Comparison of ENCODE assay signal across 25 mouse cellular contexts in the genomic region with DNA sequence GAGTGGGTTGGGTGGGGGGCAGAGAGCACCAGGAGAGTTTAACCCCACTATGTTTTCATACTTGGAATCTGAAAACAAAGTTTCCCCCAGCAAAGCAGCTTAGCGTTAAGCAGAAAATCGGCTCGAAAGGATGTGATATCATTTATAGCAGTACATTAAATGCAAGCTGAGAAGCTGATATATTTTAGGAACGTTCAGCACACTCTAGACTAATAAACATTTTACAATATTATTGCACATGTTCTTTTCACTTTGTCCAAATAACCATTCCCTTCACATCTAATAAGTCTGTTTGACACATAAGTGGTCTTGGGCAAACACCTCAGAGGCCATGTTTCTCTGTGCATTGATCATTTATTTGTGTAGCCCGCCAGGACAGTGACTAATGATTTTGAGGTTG. TPM values are rescaled to one million over a fixed set of nuclear protein-coding genes. Genes with fewer than 3 reads are reported as not detected.
DNase-seq lines count a peak whose midpoint lies in the region; ATAC-seq and TF ChIP-seq lines count a peak whose summit lies in the region.
"Had no signal": no experiment of that assay in that cellular context is flagged by ENCODE, and none has a peak within 500 bp of the region (broad histone marks: within the 10 kb centered on the region; RNA-seq: fewer than 3 reads in every experiment).

No protein-coding gene starts in this region.

- ATAC-seq in lung, embryonic 14.5 days (ENCODE audit: insufficient read depth), result no peak
- ATAC-seq in limb, embryonic 14.5 days (ENCODE audit: low FRiP score, low read depth), result peak; percentile 73; the same call in 1 of the 2 replicates
- ATAC-seq in inflammation-experienced regulatory T-cells, adult 6 months, result no peak
- ATAC-seq: forebrain, embryonic 14.5 days; forebrain, embryonic 16.5 days had no signal

- no peaks in the 10 kb centered on the region for H3K4me1 ChIP-seq in lung, embryonic 14.5 days (ENCODE audit: insufficient read depth)
- peaks cover 14% of the 10 kb centered on the region; the same call in 1 of the 2 replicates for H3K4me1 ChIP-seq in limb, embryonic 14.5 days (ENCODE audit: control insufficient read depth, insufficient read depth, low read length)
- H3K4me1 ChIP-seq: embryonic facial prominence, embryonic 13.5 days; embryonic facial prominence, embryonic 15.5 days; forebrain, embryonic 10.5 days; forebrain, embryonic 12.5 days had no signal

- no peaks in the 10 kb centered on the region for H3K9me3 ChIP-seq in lung, embryonic 14.5 days (ENCODE audit: low read depth, low read length)
- H3K9me3 ChIP-seq in limb, embryonic 14.5 days (ENCODE audit: control insufficient read depth, low read length), result no peaks in the 10 kb centered on the region
- H3K9me3 ChIP-seq: embryonic facial prominence, embryonic 15.5 days; forebrain, embryonic 10.5 days; forebrain, embryonic 12.5 days had no signal

- no peak for TF ChIP-seq CTCF in lung, embryonic 14.5 days (IDR thresholded peaks at IDR 0.05; ENCODE audit: low read depth)

- no peak overlapping the region for H3K27ac ChIP-seq in lung, embryonic 14.5 days (ENCODE audit: low read depth)
- H3K27ac ChIP-seq in limb, embryonic 14.5 days (replicated peaks; ENCODE audit: low read depth, low read length), result no peak overlapping the region
- H3K27ac ChIP-seq: embryonic facial prominence, embryonic 13.5 days; embryonic facial prominence, embryonic 15.5 days; forebrain, embryonic 10.5 days; forebrain, embryonic 12.5 days had no signal

- no peak overlapping the region for H3K9ac ChIP-seq in lung, embryonic 14.5 days
- H3K9ac ChIP-seq in limb, embryonic 14.5 days (ENCODE audit: low read depth, low read length, severe bottlenecking), result no peak overlapping the region
- H3K9ac ChIP-seq: embryonic facial prominence, embryonic 13.5 days; embryonic facial prominence, embryonic 15.5 days; forebrain, embryonic 12.5 days had no signal

- WGBS in lung, embryonic 14.5 days, result 19% methylated on average over 5 of the region's 5 CpGs
- 28% methylated on average over 5 of the region's 5 CpGs for WGBS in limb, embryonic 14.5 days

- no peaks in the 10 kb centered on the region for H3K27me3 ChIP-seq in lung, embryonic 14.5 days (ENCODE audit: insufficient read depth, low read length)
- H3K27me3 ChIP-seq in limb, embryonic 14.5 days (ENCODE audit: control insufficient read depth, insufficient read depth, low read length), result no peaks in the 10 kb centered on the region

- no peak overlapping the region for H3K4me3 ChIP-seq in lung, embryonic 14.5 days (ENCODE audit: low read depth, low read length)
- no peak overlapping the region for H3K4me3 ChIP-seq in limb, embryonic 14.5 days (replicated peaks; ENCODE audit: low read length)
- H3K4me3 ChIP-seq: embryonic facial prominence, embryonic 13.5 days; embryonic facial prominence, embryonic 15.5 days; erythroblast, embryonic 14.5 days; forebrain, embryonic 10.5 days; forebrain, embryonic 12.5 days had no signal

- TF ChIP-seq POLR2A in limb, embryonic 14.5 days (IDR thresholded peaks at IDR 0.05; ENCODE audit: borderline replicate concordance, extremely low read depth, insufficient read depth, insufficient read length), result no peak

- no peaks in the 10 kb centered on the region for H3K36me3 ChIP-seq in lung, embryonic 14.5 days (ENCODE audit: insufficient read depth)
- H3K36me3 ChIP-seq in limb, embryonic 14.5 days (ENCODE audit: control insufficient read depth, insufficient read depth, low read length), result no peaks in the 10 kb centered on the region
- H3K36me3 ChIP-seq: embryonic facial prominence, embryonic 13.5 days; embryonic facial prominence, embryonic 15.5 days; forebrain, embryonic 10.5 days; forebrain, embryonic 12.5 days had no signal

- peak; percentile 24 for DNase-seq in lung, embryonic 14.5 days
- no peak for DNase-seq in lung, postnatal 25 days (ENCODE audit: low spot score)
- peak; percentile 30 for DNase-seq in limb, embryonic 14.5 days (ENCODE audit: low spot score)
- DNase-seq in right cerebral cortex, adult 18-20 months, result no peak
- DNase-seq: adrenal gland, adult 2 months; adrenal gland, postnatal 10 days; adrenal gland, postnatal 25 days; cerebellum, adult 11 months; cerebellum, adult 18-20 months; cerebellum, adult 8-10 months; cerebellum, adult 9-11 months; cerebellum, postnatal 14 days; cerebellum, postnatal 36 days; embryo, embryonic 11 days had no signal

- H3K4me2 ChIP-seq in lung, embryonic 14.5 days, result no peak overlapping the region
- no peak overlapping the region for H3K4me2 ChIP-seq in limb, embryonic 14.5 days (replicated peaks; ENCODE audit: low read depth, low read length, severe bottlenecking)
- H3K4me2 ChIP-seq: embryonic facial prominence, embryonic 13.5 days; embryonic facial prominence, embryonic 15.5 days; forebrain, embryonic 12.5 days had no signal

RNA-seq across cellular contexts. Expression of a gene that starts 17.4 kb away (rescaled TPM):
- polyA plus RNA-seq in lung, embryonic 14.5 days (2014; fragmentation: Nextera tagmentation; extraction: Ambion mirVana), result not detected in 2 replicates
- not detected in 2 replicates for polyA plus RNA-seq in limb, embryonic 14.5 days (2012; rRNA removed)
- polyA plus RNA-seq in limb, embryonic 14.5 days (2014; fragmentation: Nextera tagmentation; extraction: Ambion mirVana), result not detected in 2 replicates
- polyA plus RNA-seq in inflammation-experienced regulatory T-cells, adult 6 months (2017; shearing (Covaris generic)), result not detected
- polyA plus RNA-seq: adrenal gland, adult 2 months; brain, embryonic 14.5 days; C2C12; embryonic facial prominence, embryonic 11.5 days; embryonic facial prominence, embryonic 13.5 days; embryonic facial prominence, embryonic 15.5 days; erythroblast, embryonic 14.5 days; forebrain, embryonic 10.5 days; forebrain, embryonic 14.5 days; forebrain, embryonic 16.5 days had no signal

Comparison
In these comparisons a context has a peak if more than half of its experiments do, and no peak if none do; other contexts are left out.
1. DNase-seq: peak in lung, embryonic 14.5 days (single experiment) and limb, embryonic 14.5 days (single experiment); none in lung, postnatal 25 days (single experiment) and right cerebral cortex, adult 18-20 months (single experiment).